Mouse (Mus musculus): ENCODE results near the gene Gm527. TPM values are rescaled to one million over a fixed set of nuclear protein-coding genes. Genes with fewer than 3 reads are reported as not detected.

Gene Gm527
- 4.0 and 5.3 TPM in 2 replicates for polyA plus RNA-seq (2014; fragmentation: Nextera tagmentation; extraction: Ambion mirVana)

GRCm38 (mm10) chr12:64917578-64918471 lies at the start of gene Gm527:
Gm527 (plus strand) TSS chr12:64917906.
- peak; percentile 98 for DNase-seq (ENCODE audit: low spot score)
- 1% methylated on average over 21 of the region's 93 CpGs for WGBS
- H3K9me3 ChIP-seq (ENCODE audit: control insufficient read depth, low read length), result no peaks in the 10 kb centered on the region
- H3K27ac ChIP-seq (replicated peaks; ENCODE audit: low read depth, low read length), result peak within 1 kb of the TSS; percentile 71
- peak within 1 kb of the TSS; percentile 84 for H3K9ac ChIP-seq (ENCODE audit: low read depth, low read length)
- no peaks in the 10 kb centered on the region for H3K27me3 ChIP-seq (replicated peaks; ENCODE audit: control insufficient read depth, insufficient read depth, low read length)
- no peaks in the 10 kb centered on the region for H3K4me1 ChIP-seq (ENCODE audit: control insufficient read depth, insufficient read depth, low read length)
- ATAC-seq (ENCODE audit: low read depth), result peak; percentile 100
- H3K4me2 ChIP-seq (ENCODE audit: low read depth, low read length), result peak within 1 kb of the TSS; percentile 80
- H3K36me3 ChIP-seq (ENCODE audit: control insufficient read depth, insufficient read depth, low read length), result 0 out of 2 replicates have a peak, but pooled peaks cover 7% of the 10 kb centered on the region
- peak within 1 kb of the TSS; percentile 86 for H3K4me3 ChIP-seq (ENCODE audit: low read depth, low read length)

GRCm38 (mm10) chr12:64871103-64871502 lies 46.6 kb upstream of the Gm527 start:
- ATAC-seq (ENCODE audit: low read depth) (no peak), DNase-seq (ENCODE audit: low spot score) (no peak)
- H3K27me3 ChIP-seq (replicated peaks; ENCODE audit: control insufficient read depth, insufficient read depth, low read length), result no peaks in the 10 kb centered on the region
- H3K27ac ChIP-seq (replicated peaks; ENCODE audit: low read depth, low read length), result no peak overlapping the region
- no peaks in the 10 kb centered on the region for H3K36me3 ChIP-seq (ENCODE audit: control insufficient read depth, insufficient read depth, low read length)
- no peak overlapping the region for H3K9ac ChIP-seq (ENCODE audit: low read depth, low read length)
- no peaks in the 10 kb centered on the region for H3K9me3 ChIP-seq (ENCODE audit: control insufficient read depth, low read length)
- no peak overlapping the region for H3K4me3 ChIP-seq (ENCODE audit: low read depth, low read length)
- WGBS, result 57% methylated on average over 4 of the region's 4 CpGs
- H3K4me2 ChIP-seq (ENCODE audit: low read depth, low read length), result no peak overlapping the region
- no peaks in the 10 kb centered on the region for H3K4me1 ChIP-seq (ENCODE audit: control insufficient read depth, insufficient read depth, low read length)

- H3K4me2 ChIP-seq (ENCODE audit: low read depth, low read length), result no peak overlapping the region
- no peaks in the 10 kb centered on the region for H3K9me3 ChIP-seq (ENCODE audit: control insufficient read depth, low read length)
- H3K9ac ChIP-seq (ENCODE audit: low read depth, low read length), result no peak overlapping the region
- H3K4me1 ChIP-seq (ENCODE audit: control insufficient read depth, insufficient read depth, low read length), result no peaks in the 10 kb centered on the region
- ATAC-seq (ENCODE audit: low read depth) (0 out of 2 replicates have a peak, but pooled peaks have one; percentile 55), DNase-seq (ENCODE audit: low spot score) (peak; percentile 62)
- H3K4me3 ChIP-seq (ENCODE audit: low read depth, low read length), result no peak overlapping the region
- no peaks in the 10 kb centered on the region for H3K36me3 ChIP-seq (ENCODE audit: control insufficient read depth, insufficient read depth, low read length)
- H3K27ac ChIP-seq (replicated peaks; ENCODE audit: low read depth, low read length), result no peak overlapping the region
- 40% methylated on average over 4 of the region's 4 CpGs for WGBS
- H3K27me3 ChIP-seq (replicated peaks; ENCODE audit: control insufficient read depth, insufficient read depth, low read length), result no peaks in the 10 kb centered on the region
These were observed 20.5 kb upstream of the Gm527 start for GRCm38 (mm10) chr12:64897060-64897730.

- peak overlapping the region; percentile 29 for H3K4me2 ChIP-seq (ENCODE audit: low read depth, low read length)
- peak; percentile 93 for ATAC-seq (ENCODE audit: low read depth)
- WGBS, result 8% methylated on average over 8 of the region's 8 CpGs
These were observed 15.2 kb upstream of the Gm527 start for GRCm38 (mm10) chr12:64902506-64902905.

GRCm38 (mm10) chr12:64903186-64903585 lies 14.5 kb upstream of the Gm527 start:
- Histone ChIP-seq H3K9me3 (ENCODE audit: control insufficient read depth, low read length) (no peaks in the 10 kb centered on the region), H3K4me2 (ENCODE audit: low read depth, low read length) (no peak overlapping the region), H3K4me3 (ENCODE audit: low read depth, low read length) (no peak overlapping the region), H3K4me1 (ENCODE audit: control insufficient read depth, insufficient read depth, low read length) (peaks cover 9% of the 10 kb centered on the region; the same call in 1 of the 2 replicates), H3K27me3 (replicated peaks; ENCODE audit: control insufficient read depth, insufficient read depth, low read length) (no peaks in the 10 kb centered on the region), H3K9ac (ENCODE audit: low read depth, low read length) (no peak overlapping the region), H3K27ac (replicated peaks; ENCODE audit: low read depth, low read length) (0 out of 2 replicates have a peak overlapping the region, but pooled peaks have one; percentile 4), H3K36me3 (ENCODE audit: control insufficient read depth, insufficient read depth, low read length) (no peaks in the 10 kb centered on the region)
- DNase-seq (ENCODE audit: low spot score), result peak; percentile 38
- peak; percentile 35; the same call in 1 of the 2 replicates for ATAC-seq (ENCODE audit: low read depth)
- 30% methylated on average over 8 of the region's 8 CpGs for WGBS

More at GRCm38 (mm10) chr12:64902506-64902905, 15.2 kb upstream of the Gm527 start:
- H3K36me3 ChIP-seq (ENCODE audit: control insufficient read depth, insufficient read depth, low read length), result no peaks in the 10 kb centered on the region
- H3K4me1 ChIP-seq (ENCODE audit: control insufficient read depth, insufficient read depth, low read length), result peaks cover 9% of the 10 kb centered on the region; the same call in 1 of the 2 replicates
- DNase-seq (ENCODE audit: low spot score), result peak; percentile 94
- H3K4me3 ChIP-seq (ENCODE audit: low read depth, low read length), result no peak overlapping the region
- no peak overlapping the region for H3K9ac ChIP-seq (ENCODE audit: low read depth, low read length)
- no peak overlapping the region for H3K27ac ChIP-seq (replicated peaks; ENCODE audit: low read depth, low read length)
- H3K27me3 ChIP-seq (replicated peaks; ENCODE audit: control insufficient read depth, insufficient read depth, low read length), result no peaks in the 10 kb centered on the region
- H3K9me3 ChIP-seq (ENCODE audit: control insufficient read depth, low read length), result no peaks in the 10 kb centered on the region

GRCm38 (mm10) chr12:64912996-64913395 lies 4.7 kb upstream of the Gm527 start:
- Histone ChIP-seq H3K9ac (ENCODE audit: low read depth, low read length) (no peak overlapping the region), H3K27me3 (replicated peaks; ENCODE audit: control insufficient read depth, insufficient read depth, low read length) (no peaks in the 10 kb centered on the region), H3K27ac (replicated peaks; ENCODE audit: low read depth, low read length) (no peak overlapping the region), H3K9me3 (ENCODE audit: control insufficient read depth, low read length) (no peaks in the 10 kb centered on the region), H3K4me3 (ENCODE audit: low read depth, low read length) (no peak overlapping the region), H3K4me1 (ENCODE audit: control insufficient read depth, insufficient read depth, low read length) (no peaks in the 10 kb centered on the region), H3K36me3 (ENCODE audit: control insufficient read depth, insufficient read depth, low read length) (no peaks in the 10 kb centered on the region), H3K4me2 (ENCODE audit: low read depth, low read length) (no peak overlapping the region)
- no peak for DNase-seq (ENCODE audit: low spot score)
- ATAC-seq (ENCODE audit: low read depth), result no peak
- 66% methylated on average over 6 of the region's 6 CpGs for WGBS

- ATAC-seq (ENCODE audit: low read depth) (no peak), DNase-seq (ENCODE audit: low spot score) (no peak)
- no peaks in the 10 kb centered on the region for H3K36me3 ChIP-seq (ENCODE audit: control insufficient read depth, insufficient read depth, low read length)
- no peaks in the 10 kb centered on the region for H3K4me1 ChIP-seq (ENCODE audit: control insufficient read depth, insufficient read depth, low read length)
- no peaks in the 10 kb centered on the region for H3K27me3 ChIP-seq (replicated peaks; ENCODE audit: control insufficient read depth, insufficient read depth, low read length)
- no peak overlapping the region for H3K9ac ChIP-seq (ENCODE audit: low read depth, low read length)
- no peak overlapping the region for H3K27ac ChIP-seq (replicated peaks; ENCODE audit: low read depth, low read length)
- no peak overlapping the region for H3K4me2 ChIP-seq (ENCODE audit: low read depth, low read length)
- H3K9me3 ChIP-seq (ENCODE audit: control insufficient read depth, low read length), result no peaks in the 10 kb centered on the region
- no peak overlapping the region for H3K4me3 ChIP-seq (ENCODE audit: low read depth, low read length)
These were observed 971 bp upstream of the Gm527 start for GRCm38 (mm10) chr12:64916735-64917134.

- Histone ChIP-seq H3K4me2 (ENCODE audit: low read depth, low read length) (no peak overlapping the region), H3K9ac (ENCODE audit: low read depth, low read length) (no peak overlapping the region), H3K9me3 (ENCODE audit: control insufficient read depth, low read length) (no peaks in the 10 kb centered on the region), H3K4me3 (ENCODE audit: low read depth, low read length) (no peak overlapping the region), H3K36me3 (ENCODE audit: control insufficient read depth, insufficient read depth, low read length) (peaks cover 6% of the 10 kb centered on the region; the same call in 1 of the 2 replicates), H3K27me3 (replicated peaks; ENCODE audit: control insufficient read depth, insufficient read depth, low read length) (no peaks in the 10 kb centered on the region), H3K27ac (replicated peaks; ENCODE audit: low read depth, low read length) (no peak overlapping the region), H3K4me1 (ENCODE audit: control insufficient read depth, insufficient read depth, low read length) (no peaks in the 10 kb centered on the region)
- WGBS, result 86% methylated on average over 2 of the region's 2 CpGs
- no peak for ATAC-seq (ENCODE audit: low read depth)
- DNase-seq (ENCODE audit: low spot score), result no peak
These were observed 19.8 kb downstream of the Gm527 start for GRCm38 (mm10) chr12:64937493-64937892.

Data from embryonic facial prominence, embryonic 14.5 days (tissue).